Mouse (Mus musculus) naive thymus-derived CD4-positive, alpha-beta T cell, adult 5 months (primary cell): Measurements from ENCODE around the gene Exosc10. TPM values are rescaled to one million over a fixed set of nuclear protein-coding genes. Genes with fewer than 3 reads are reported as not detected.

Experiments used
- polyA plus RNA-seq: library from polyadenylated mRNA; unstranded; fragments of 100-300 nt; shearing (Covaris generic); gene quantifications from one replicate; pipeline ENCODE4 v1.2.1, GENCODE M21; 2017

The Exosc10 gene
- 105 TPM for polyA plus RNA-seq

DNA sequence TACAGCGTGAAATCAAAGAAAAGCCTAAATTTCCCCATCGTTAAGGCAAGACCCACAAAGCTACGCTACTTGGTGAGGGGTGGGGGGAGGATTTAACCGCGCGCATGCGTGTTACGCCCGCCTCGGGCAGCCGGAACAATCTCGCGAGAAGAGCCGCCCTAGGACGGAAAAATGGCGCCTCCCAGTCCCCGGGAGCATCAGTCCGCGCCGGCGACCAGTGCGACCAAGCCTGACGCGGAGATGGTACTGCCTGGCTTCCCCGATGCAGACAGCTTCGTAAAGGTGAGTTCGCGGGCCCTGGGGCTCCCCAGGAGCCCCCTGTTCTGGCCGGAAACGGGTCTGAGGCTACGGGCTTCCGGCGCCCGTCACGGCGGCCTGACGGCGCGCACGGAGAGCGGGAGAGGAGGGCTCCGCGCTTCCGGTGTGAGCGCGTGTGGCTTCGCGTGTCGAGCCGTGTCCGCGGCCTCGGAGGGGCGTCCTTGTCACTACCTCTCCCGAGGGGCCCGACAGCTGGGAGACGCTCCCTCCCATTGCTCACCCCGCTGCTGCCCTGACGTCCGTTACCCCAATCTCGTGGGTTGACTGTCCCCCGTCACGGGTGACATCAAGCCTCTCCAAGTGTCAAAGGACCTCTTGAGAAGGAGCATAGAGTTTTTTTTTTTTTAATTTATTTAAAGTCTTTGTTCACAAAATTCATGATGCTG is at the start of gene Exosc10:
Exosc10 (plus strand) TSS at position 133 of the 704 bp plus-strand sequence.

DNA sequence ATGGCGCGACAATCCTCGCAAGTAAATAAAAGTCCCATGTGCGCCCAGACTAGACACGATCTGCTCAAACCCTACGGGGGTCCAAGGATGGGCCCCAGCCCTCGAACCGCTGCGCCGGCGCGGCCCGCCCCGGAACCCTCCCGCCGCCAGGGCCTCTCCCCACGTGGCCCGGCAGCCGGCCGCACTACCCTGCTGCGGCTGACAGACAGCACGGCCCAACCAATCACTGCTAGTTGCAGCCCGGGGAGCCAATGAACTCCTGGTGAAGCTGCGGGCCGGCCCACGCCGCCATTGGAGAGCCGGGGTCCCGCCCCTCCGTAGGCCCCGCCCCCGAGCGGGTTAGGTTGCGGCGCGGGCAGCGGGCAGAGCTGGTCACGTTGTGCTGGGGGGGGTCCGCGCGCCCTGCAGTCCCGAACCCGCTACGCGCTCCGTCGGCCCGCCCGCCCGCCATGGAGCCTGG is 33.0 kb downstream of the Exosc10 start, which contains the start of gene Srm:
Srm (plus strand) TSS at position 333 of the 460 bp plus-strand sequence.

DNA sequence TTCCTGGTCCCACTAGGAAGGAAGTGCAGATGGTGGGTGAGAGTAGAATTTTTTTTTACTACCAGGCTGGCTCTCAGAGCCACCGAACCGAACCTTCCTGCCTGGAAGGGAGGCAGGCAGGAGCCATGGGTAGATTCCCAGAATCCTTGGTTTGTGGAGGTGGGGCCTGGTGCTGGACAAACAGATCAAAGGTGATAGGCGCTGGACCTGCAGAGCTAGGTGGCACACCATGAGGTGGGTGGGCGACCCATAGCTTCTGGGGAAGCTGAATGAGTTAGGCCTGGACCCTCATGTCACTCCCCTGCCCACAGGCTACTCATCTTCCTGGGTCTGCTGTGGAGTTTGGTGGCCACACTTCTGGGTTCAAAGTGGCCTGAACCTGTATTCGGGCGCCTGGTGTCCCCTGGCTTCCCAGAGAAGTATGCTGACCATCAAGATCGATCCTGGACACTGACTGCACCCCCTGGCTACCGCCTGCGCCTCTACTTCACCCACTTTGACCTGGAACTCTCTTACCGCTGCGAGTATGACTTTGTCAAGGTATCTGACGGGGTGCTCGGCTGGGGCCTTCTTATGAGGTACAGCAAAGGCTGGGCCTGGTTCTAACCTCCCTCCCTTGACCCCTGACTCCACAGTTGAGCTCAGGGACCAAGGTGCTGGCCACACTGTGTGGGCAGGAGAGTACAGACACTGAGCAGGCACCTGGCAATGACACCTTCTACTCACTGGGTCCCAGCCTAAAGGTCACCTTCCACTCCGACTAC is 44.3 kb downstream of the Exosc10 start, which contains the start of gene Masp2:
Masp2 (plus strand) TSS at position 198 of the 764 bp plus-strand sequence.

DNA sequence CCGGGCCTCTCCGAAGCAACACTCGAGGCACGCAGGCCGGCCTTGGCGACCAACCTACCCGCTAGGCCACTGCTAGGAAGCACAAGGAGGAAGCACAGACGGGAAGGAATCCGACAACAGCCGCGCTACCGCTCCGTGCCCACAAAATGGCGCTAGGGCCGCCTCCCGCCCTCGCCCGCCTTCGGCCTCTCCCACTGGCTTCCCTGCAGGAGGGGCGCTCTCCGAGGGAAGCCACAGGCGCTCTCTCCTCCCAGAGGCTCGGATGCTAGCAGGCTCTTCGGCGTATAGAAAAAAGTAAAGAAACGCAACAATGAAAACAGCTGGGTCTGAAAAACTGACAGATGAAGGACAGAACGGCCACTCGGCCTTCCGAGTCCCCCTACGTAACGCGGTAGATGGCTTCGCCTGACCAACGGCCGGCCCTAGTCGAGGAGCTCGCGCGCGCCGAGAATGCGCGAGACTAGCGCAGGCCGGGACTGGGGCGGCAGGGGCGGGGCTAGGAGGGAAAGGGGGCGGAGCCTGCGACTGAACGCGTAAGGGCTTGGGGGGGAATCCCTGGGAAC is 68.5 kb downstream of the Exosc10 start, which contains the start of gene Tardbp:
Tardbp (minus strand) TSS at position 397 of the 563 bp plus-strand sequence.

Other genes starting within 250 kb of the Exosc10 start
- 7.7 TPM for gene Ubiad1, start 113.7 kb upstream of the Exosc10 start, polyA plus RNA-seq
- 27.5 TPM for gene Mtor, start 109.8 kb upstream of the Exosc10 start, polyA plus RNA-seq
- gene Angptl7, start 58.0 kb upstream of the Exosc10 start, polyA plus RNA-seq: 0.26 TPM
- gene Srm, start 33.1 kb downstream of the Exosc10 start, polyA plus RNA-seq: 57.0 TPM
- 0.14 TPM for gene Masp2, start 44.1 kb downstream of the Exosc10 start, polyA plus RNA-seq
- 258 TPM for gene Tardbp, start 68.6 kb downstream of the Exosc10 start, polyA plus RNA-seq
- gene Gm572, start 84.9 kb downstream of the Exosc10 start, polyA plus RNA-seq: not detected
- 8.5 TPM for gene Casz1, start 246.0 kb downstream of the Exosc10 start, polyA plus RNA-seq